Mouse (Mus musculus) stomach, postnatal 0 days (tissue): ENCODE results near the gene Tesk1. TPM values are rescaled to one million over a fixed set of nuclear protein-coding genes. Genes with fewer than 3 reads are reported as not detected.

ENCODE experiments used
- ATAC-seq: fragments of 200-750 bp; cut with Nextera tagmentation; 2 replicates; pipeline ENCODE4 v1.8.0; 2017; ENCODE audit not compliant: low FRiP score, low TSS enrichment
- DNase-seq: peaks from one replicate; pipeline ENCODE4 v3.0.0-alpha.2; 2016; ENCODE audit warnings: low spot score
- H3K27ac ChIP-seq: fragments of 300-500 bp; sonication (generic); replicated peaks from 2 replicates; pipeline ENCODE4 v1.5.1; 2014; ENCODE audit warnings: mild to moderate bottlenecking, control low read depth
- H3K27me3 ChIP-seq: fragments of 300-500 bp; sonication (generic); 2 replicates; pipeline ENCODE4 v1.6.1; 2014; ENCODE audit warnings: low read length; ENCODE audit not compliant: control insufficient read depth, insufficient read depth
- H3K36me3 ChIP-seq: fragments of 300-500 bp; sonication (generic); 2 replicates; pipeline ENCODE4 v1.6.1; 2014; ENCODE audit warnings: low read length, mixed read lengths; ENCODE audit not compliant: control insufficient read depth, insufficient read depth
- H3K4me1 ChIP-seq: fragments of 300-500 bp; sonication (generic); replicated peaks from 2 replicates; pipeline ENCODE4 v1.6.1; 2014; ENCODE audit warnings: antibody characterized with exemption; ENCODE audit not compliant: control insufficient read depth, insufficient read depth
- H3K4me2 ChIP-seq: fragments of 300-500 bp; sonication (generic); replicated peaks from 2 replicates; pipeline ENCODE4 v1.6.1; 2014; ENCODE audit warnings: low read depth, mild to moderate bottlenecking, control low read depth, moderate library complexity
- H3K4me3 ChIP-seq: fragments of 300-500 bp; sonication (generic); 2 replicates; pipeline ENCODE4 v1.5.1; 2014; ENCODE audit warnings: low read depth, low read length, control low read depth
- H3K9ac ChIP-seq: fragments of 300-500 bp; sonication (generic); 2 replicates; pipeline ENCODE4 v1.6.1; 2014; ENCODE audit warnings: mild to moderate bottlenecking, low read length, control low read depth, mixed read lengths
- H3K9me3 ChIP-seq: fragments of 300-500 bp; sonication (generic); 2 replicates; pipeline ENCODE4 v1.6.1; 2016; ENCODE audit warnings: low read length; ENCODE audit not compliant: control insufficient read depth
- CTCF ChIP-seq: IDR thresholded peaks from 2 replicates; pipeline ENCODE4 v1.5.1; 2016; ENCODE audit warnings: antibody characterized with exemption, low read depth, mild to moderate bottlenecking, moderate library complexity
- EP300 ChIP-seq: optimal IDR thresholded peaks from 2 replicates; pipeline ENCODE3; 2016; ENCODE audit warnings: antibody characterized with exemption
- WGBS: fragments of 180-500 bp; shearing (Covaris S2); extraction: QIAGEN DNeasy Blood & Tissue Kit; methylation state at CpG from one replicate; pipeline ENCODE4 v1.1.7; 2014; 5-methylcytosine and 5-hydroxymethylcytosine counted together
- polyA plus RNA-seq: library from polyadenylated mRNA; unstranded; fragments of >200 nt; fragmentation: Nextera tagmentation; extraction: Ambion mirVana; gene quantifications from 2 replicates; pipeline ENCODE4 v1.2.1, GENCODE M21; 2015

The Tesk1 gene
- polyA plus RNA-seq, 1 experiment from 2014 or later: 4.7 TPM

- H3K9ac ChIP-seq: no peak overlapping the region
- no peaks in the 10 kb centered on the region for H3K9me3 ChIP-seq
- 86% methylated on average over 7 of the region's 7 CpGs for WGBS
Measured at GRCm38 (mm10) chr4:43466872-43467271, 25.1 kb downstream of the Tesk1 start.

GRCm38 (mm10) chr4:43470301-43470700 lies 28.6 kb downstream of the Tesk1 start:
- Histone ChIP-seq H3K4me1 (no peaks in the 10 kb centered on the region), H3K36me3 (no peaks in the 10 kb centered on the region), H3K4me2 (no peak overlapping the region), H3K9me3 (no peaks in the 10 kb centered on the region), H3K4me3 (no peak overlapping the region), H3K9ac (no peak overlapping the region), H3K27ac (no peak overlapping the region), H3K27me3 (no peaks in the 10 kb centered on the region)
- no peak for TF ChIP-seq EP300
- TF ChIP-seq CTCF: no peak
- WGBS: 91% methylated on average over 10 of the region's 10 CpGs
- DNase-seq (no peak), ATAC-seq (no peak)

More at GRCm38 (mm10) chr4:43466872-43467271, 25.1 kb downstream of the Tesk1 start:
- no peaks in the 10 kb centered on the region for H3K4me1 ChIP-seq
- H3K4me2 ChIP-seq: no peak overlapping the region
- no peaks in the 10 kb centered on the region for H3K27me3 ChIP-seq
- DNase-seq (no peak), ATAC-seq (no peak)
- no peaks in the 10 kb centered on the region for H3K36me3 ChIP-seq
- TF ChIP-seq EP300: no peak
- TF ChIP-seq CTCF: no peak
- no peak overlapping the region for H3K4me3 ChIP-seq
- H3K27ac ChIP-seq: no peak overlapping the region

GRCm38 (mm10) chr4:43473636-43474035 lies 31.9 kb downstream of the Tesk1 start:
- DNase-seq: no peak
- no peaks in the 10 kb centered on the region for H3K27me3 ChIP-seq
- no peaks in the 10 kb centered on the region for H3K9me3 ChIP-seq
- H3K27ac ChIP-seq: no peak overlapping the region
- no peaks in the 10 kb centered on the region for H3K36me3 ChIP-seq
- H3K9ac ChIP-seq: no peak overlapping the region
- TF ChIP-seq EP300 (no peak), CTCF (no peak)
- no peak overlapping the region for H3K4me3 ChIP-seq
- H3K4me1 ChIP-seq: no peaks in the 10 kb centered on the region
- no peak overlapping the region for H3K4me2 ChIP-seq
- ATAC-seq: no peak
- WGBS: 69% methylated on average over 1 of the region's 1 CpGs

GRCm38 (mm10) chr4:43476604-43477003 lies 34.9 kb downstream of the Tesk1 start:
- Histone ChIP-seq H3K4me2 (no peak overlapping the region), H3K4me1 (no peaks in the 10 kb centered on the region), H3K36me3 (no peaks in the 10 kb centered on the region), H3K27me3 (no peaks in the 10 kb centered on the region), H3K4me3 (no peak overlapping the region), H3K27ac (no peak overlapping the region), H3K9me3 (no peaks in the 10 kb centered on the region), H3K9ac (no peak overlapping the region)
- WGBS: 76% methylated on average over 5 of the region's 6 CpGs
- no peak for ATAC-seq
- no peak for DNase-seq
- TF ChIP-seq EP300: no peak
- TF ChIP-seq CTCF: peak; percentile 59

GRCm38 (mm10) chr4:43477857-43478533 lies 36.3 kb downstream of the Tesk1 start:
- peak overlapping the region; percentile 56; the same call in 1 of the 2 replicates for H3K9ac ChIP-seq
- ATAC-seq: peak; percentile 90
- 21% methylated on average over 11 of the region's 11 CpGs for WGBS
- H3K27me3 ChIP-seq: no peaks in the 10 kb centered on the region
- peak overlapping the region; percentile 24; the same call in 1 of the 2 replicates for H3K4me3 ChIP-seq
- H3K27ac ChIP-seq: 0 out of 2 replicates have a peak overlapping the region, but pooled peaks have one; percentile 45
- no peaks in the 10 kb centered on the region for H3K36me3 ChIP-seq
- H3K9me3 ChIP-seq: no peaks in the 10 kb centered on the region
- peak; percentile 71 for TF ChIP-seq CTCF
- TF ChIP-seq EP300: no peak
- no peaks in the 10 kb centered on the region for H3K4me1 ChIP-seq
- DNase-seq: peak; percentile 87
- H3K4me2 ChIP-seq: peak overlapping the region; percentile 46

- ATAC-seq: peak; percentile 14; the same call in 1 of the 2 replicates
- Histone ChIP-seq H3K4me3 (peak overlapping the region; percentile 24; the same call in 1 of the 2 replicates), H3K36me3 (no peaks in the 10 kb centered on the region), H3K27ac (0 out of 2 replicates have a peak overlapping the region, but pooled peaks have one; percentile 45), H3K9ac (peak overlapping the region; percentile 56; the same call in 1 of the 2 replicates), H3K9me3 (no peaks in the 10 kb centered on the region), H3K4me2 (peak overlapping the region; percentile 46), H3K4me1 (no peaks in the 10 kb centered on the region), H3K27me3 (no peaks in the 10 kb centered on the region)
- DNase-seq: no peak
- no peak for TF ChIP-seq EP300
- no peak for TF ChIP-seq CTCF
- WGBS: 37% methylated on average over 8 of the region's 8 CpGs
Measured at GRCm38 (mm10) chr4:43478534-43478858, 36.8 kb downstream of the Tesk1 start.
